Mouse (Mus musculus): ENCODE measurements around the gene Trpm4.

DNA sequence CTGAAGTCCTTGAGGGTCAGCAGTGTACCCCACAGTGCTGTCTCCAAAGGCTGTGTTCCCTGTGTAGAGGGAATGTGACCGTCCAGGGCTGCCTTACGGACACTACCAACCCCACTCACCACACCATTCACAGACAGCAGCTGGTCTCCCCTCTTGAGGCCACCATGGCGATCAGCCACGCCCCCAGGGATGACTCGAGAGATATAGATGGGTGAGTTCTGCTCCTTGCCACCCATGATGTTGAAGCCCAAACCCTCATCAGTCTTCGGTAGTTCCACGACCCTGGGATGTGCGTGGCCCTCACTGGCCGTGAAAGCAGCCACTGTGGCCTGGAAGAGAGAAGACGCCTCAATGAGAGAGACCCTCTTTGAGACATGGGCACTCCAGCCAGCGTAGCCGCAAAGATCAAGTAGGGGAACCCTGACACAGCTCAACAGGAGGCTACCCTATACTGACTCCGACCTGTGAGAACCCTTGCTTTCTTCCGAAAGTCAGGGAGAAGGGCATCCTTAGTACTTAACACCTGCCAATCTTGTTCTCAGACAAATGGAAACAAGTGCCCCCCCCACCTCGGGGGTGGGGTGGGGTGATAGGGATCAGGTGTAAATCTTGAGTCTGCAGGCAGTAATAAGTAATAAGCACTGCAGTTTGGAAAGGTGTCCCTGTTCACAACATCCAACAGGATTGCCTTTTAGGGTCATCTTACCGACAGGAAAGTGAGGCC lies 35.6 kb upstream of the Trpm4 start:
- TF ChIP-seq CTCF (IDR thresholded peaks at IDR 0.05; ENCODE audit: low read depth, low read length) (no peak), POLR2A (IDR thresholded peaks at IDR 0.05; ENCODE audit: extremely low read depth, insufficient read depth, low read length) (no peak)
